Mouse (Mus musculus): ENCODE measurements around the gene Tulp2. TPM values are rescaled to one million over a fixed set of nuclear protein-coding genes. Genes with fewer than 3 reads are reported as not detected.
"Not testable (repeated sequence)": the region's sequence is repeated elsewhere in the genome, so short reads cannot be mapped to it uniquely, and the experiment has no call there.

Tulp2 gene
- polyA plus RNA-seq, 1 experiment = 0.20 TPM

- H3K27me3 ChIP-seq (replicated peaks; ENCODE audit: control insufficient read depth, insufficient read depth, low read length) = no peaks in the 10 kb centered on the region
- DNase-seq = no peak
- no peak overlapping the region for H3K27ac ChIP-seq (ENCODE audit: insufficient read depth, low read depth, low read length)
- no peak for TF ChIP-seq CTCF (conservative IDR thresholded peaks at IDR 0.05; ENCODE audit: insufficient read depth, insufficient read length, low read depth, low read length)
- no peak for TF ChIP-seq POLR2A (IDR thresholded peaks at IDR 0.05; ENCODE audit: low read depth, low read length)
- no peaks in the 10 kb centered on the region for H3K4me1 ChIP-seq (ENCODE audit: control insufficient read depth, insufficient read depth, low read length)
- H3K36me3 ChIP-seq (ENCODE audit: control insufficient read depth, insufficient read depth, low read length) = no peaks in the 10 kb centered on the region
- H3K4me3 ChIP-seq (ENCODE audit: insufficient read depth, low read depth, low read length) = no peak overlapping the region
- WGBS = 44% methylated on average over 16 of the region's 16 CpGs
Observed at GRCm38 (mm10) chr7:45515436-45515835, 33.8 kb downstream of the Tulp2 start.

DNA sequence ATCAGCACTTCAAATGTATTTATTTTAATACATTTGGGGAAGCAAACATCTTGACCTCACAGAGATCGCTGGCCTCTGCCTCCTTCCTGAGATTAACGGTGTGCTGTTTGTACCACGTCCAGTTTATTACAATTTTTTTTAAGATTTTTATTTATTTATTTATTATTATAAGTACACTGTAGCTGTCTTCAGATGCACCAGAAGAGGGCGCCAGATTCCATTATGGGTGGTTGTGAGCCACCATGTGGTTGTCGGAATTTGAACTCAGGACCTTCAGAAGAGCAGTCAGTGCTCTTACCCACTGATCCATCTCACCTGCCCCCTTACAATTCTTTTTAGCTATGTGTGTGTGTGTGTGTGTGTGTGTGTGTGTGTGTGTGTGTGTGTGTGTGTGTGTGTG lies 35.2 kb downstream of the Tulp2 start:
- not testable (repeated sequence) for H3K36me3 ChIP-seq (ENCODE audit: control insufficient read depth, insufficient read depth, low read length); H3K4me3 ChIP-seq (ENCODE audit: insufficient read depth, low read depth, low read length); H3K4me1 ChIP-seq (ENCODE audit: control insufficient read depth, insufficient read depth, low read length); H3K27me3 ChIP-seq (replicated peaks; ENCODE audit: control insufficient read depth, insufficient read depth, low read length); DNase-seq; H3K27ac ChIP-seq (ENCODE audit: insufficient read depth, low read depth, low read length)
- 59% methylated on average over 5 of the region's 5 CpGs for WGBS

DNA sequence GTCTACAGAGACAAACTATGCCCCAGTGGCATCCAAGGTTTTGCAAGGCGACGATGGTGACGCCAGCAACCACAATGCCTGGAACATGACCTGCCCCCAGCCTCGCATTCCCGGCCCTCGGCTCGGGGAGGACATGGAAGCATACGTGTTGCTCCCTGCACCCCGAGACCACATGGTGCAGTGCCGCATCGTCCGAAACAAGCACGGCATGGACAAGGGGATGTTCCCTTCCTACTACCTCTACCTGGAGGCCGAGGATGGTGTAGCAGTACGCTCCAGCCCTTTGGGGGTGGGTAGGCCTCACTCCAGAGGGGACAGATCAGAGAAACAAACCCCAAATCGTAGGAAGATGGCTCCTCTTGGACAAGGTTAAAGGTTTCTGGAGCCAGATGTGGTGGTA lies 36.9 kb downstream of the Tulp2 start:
- TF ChIP-seq POLR2A (IDR thresholded peaks at IDR 0.05; ENCODE audit: low read depth, low read length) (no peak), CTCF (conservative IDR thresholded peaks at IDR 0.05; ENCODE audit: insufficient read depth, insufficient read length, low read depth, low read length) (no peak)
- WGBS = 92% methylated on average over 16 of the region's 16 CpGs
- Histone ChIP-seq H3K27ac (ENCODE audit: insufficient read depth, low read depth, low read length) (no peak overlapping the region), H3K36me3 (ENCODE audit: control insufficient read depth, insufficient read depth, low read length) (peaks cover 2% of the 10 kb centered on the region; the same call in 1 of the 2 replicates), H3K4me3 (ENCODE audit: insufficient read depth, low read depth, low read length) (no peak overlapping the region), H3K4me1 (ENCODE audit: control insufficient read depth, insufficient read depth, low read length) (peaks cover 9% of the 10 kb centered on the region; the same call in 1 of the 2 replicates), H3K27me3 (replicated peaks; ENCODE audit: control insufficient read depth, insufficient read depth, low read length) (no peaks in the 10 kb centered on the region)
- DNase-seq = no peak

DNA sequence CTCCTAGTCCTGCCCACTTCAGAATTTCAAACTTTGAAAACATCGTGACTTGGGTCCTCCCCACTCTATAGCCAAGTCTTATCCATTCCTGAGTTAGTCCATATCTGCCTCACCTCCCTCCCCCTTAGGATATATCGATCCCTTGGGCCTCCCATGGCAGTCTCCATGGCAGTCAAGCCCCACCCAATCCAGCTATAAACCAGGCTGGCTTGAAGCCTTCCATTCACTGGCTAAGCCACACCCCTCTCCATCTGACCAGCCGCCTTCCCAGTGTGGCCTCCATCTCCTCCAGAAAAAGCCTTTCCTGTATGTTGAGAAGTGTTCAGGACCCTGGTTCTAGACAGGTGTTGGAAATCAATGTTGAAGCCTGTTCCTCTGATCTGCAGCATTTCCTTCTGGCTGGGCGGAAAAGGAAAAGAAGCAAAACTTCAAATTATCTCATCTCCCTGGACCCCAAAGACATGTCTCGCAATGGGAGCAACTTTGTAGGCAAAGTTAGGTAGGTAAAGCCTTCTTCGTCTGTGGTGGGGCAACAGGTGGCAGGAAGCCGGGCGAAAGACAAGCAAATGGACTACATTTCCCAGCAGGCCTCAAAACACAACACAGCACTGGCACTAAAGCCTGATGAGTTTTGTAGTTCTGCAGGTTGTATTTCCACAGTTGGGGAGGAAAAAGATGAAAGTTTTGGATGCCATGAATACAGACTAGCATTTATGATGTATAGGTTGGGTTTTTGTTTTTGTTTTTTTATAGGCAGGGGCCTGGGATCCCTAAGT lies 37.9 kb downstream of the Tulp2 start:
- H3K4me3 ChIP-seq (ENCODE audit: insufficient read depth, low read depth, low read length) = no peak overlapping the region
- no peak for DNase-seq
- no peak overlapping the region for H3K27ac ChIP-seq (ENCODE audit: insufficient read depth, low read depth, low read length)
- TF ChIP-seq POLR2A (IDR thresholded peaks at IDR 0.05; ENCODE audit: low read depth, low read length) (no peak), CTCF (conservative IDR thresholded peaks at IDR 0.05; ENCODE audit: insufficient read depth, insufficient read length, low read depth, low read length) (no peak)
- peaks cover 2% of the 10 kb centered on the region; the same call in 1 of the 2 replicates for H3K36me3 ChIP-seq (ENCODE audit: control insufficient read depth, insufficient read depth, low read length)
- 75% methylated on average over 8 of the region's 8 CpGs for WGBS
- peaks cover 12% of the 10 kb centered on the region for H3K4me1 ChIP-seq (ENCODE audit: control insufficient read depth, insufficient read depth, low read length)
- H3K27me3 ChIP-seq (replicated peaks; ENCODE audit: control insufficient read depth, insufficient read depth, low read length) = no peaks in the 10 kb centered on the region

DNA sequence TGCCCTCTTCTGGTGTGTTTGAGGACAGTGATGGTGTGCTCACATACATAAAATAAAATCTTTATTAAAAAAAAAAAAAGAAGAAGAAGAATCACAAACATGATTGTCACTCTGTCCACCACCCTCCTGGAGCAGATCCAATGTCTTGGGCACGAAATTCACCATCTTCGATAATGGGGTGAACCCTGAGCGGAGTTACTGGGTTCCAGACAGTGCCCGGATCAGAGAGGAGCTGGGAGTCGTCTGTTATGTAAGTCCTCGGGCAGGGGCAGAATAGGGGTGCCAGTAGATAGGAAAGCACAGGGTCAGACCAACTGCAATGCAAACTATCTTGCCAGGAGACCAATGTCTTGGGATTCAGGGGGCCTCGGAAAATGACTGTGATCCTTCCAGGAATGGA lies 38.9 kb downstream of the Tulp2 start:
- 92% methylated on average over 7 of the region's 7 CpGs for WGBS
- Histone ChIP-seq H3K4me3 (ENCODE audit: insufficient read depth, low read depth, low read length) (no peak overlapping the region), H3K27me3 (replicated peaks; ENCODE audit: control insufficient read depth, insufficient read depth, low read length) (no peaks in the 10 kb centered on the region), H3K36me3 (ENCODE audit: control insufficient read depth, insufficient read depth, low read length) (peaks cover 2% of the 10 kb centered on the region; the same call in 1 of the 2 replicates), H3K4me1 (ENCODE audit: control insufficient read depth, insufficient read depth, low read length) (peaks cover 18% of the 10 kb centered on the region), H3K27ac (ENCODE audit: insufficient read depth, low read depth, low read length) (no peak overlapping the region)
- TF ChIP-seq CTCF (conservative IDR thresholded peaks at IDR 0.05; ENCODE audit: insufficient read depth, insufficient read length, low read depth, low read length) (no peak), POLR2A (IDR thresholded peaks at IDR 0.05; ENCODE audit: low read depth, low read length) (no peak)
- no peak for DNase-seq

- Histone ChIP-seq H3K4me1 (ENCODE audit: control insufficient read depth, insufficient read depth, low read length) (peaks cover 18% of the 10 kb centered on the region), H3K27ac (ENCODE audit: insufficient read depth, low read depth, low read length) (peak overlapping the region; percentile 70), H3K36me3 (ENCODE audit: control insufficient read depth, insufficient read depth, low read length) (peaks cover 2% of the 10 kb centered on the region; the same call in 1 of the 2 replicates), H3K4me3 (ENCODE audit: insufficient read depth, low read depth, low read length) (peak overlapping the region; percentile 67), H3K27me3 (replicated peaks; ENCODE audit: control insufficient read depth, insufficient read depth, low read length) (no peaks in the 10 kb centered on the region)
- no peak for TF ChIP-seq POLR2A (IDR thresholded peaks at IDR 0.05; ENCODE audit: low read depth, low read length)
- TF ChIP-seq CTCF (conservative IDR thresholded peaks at IDR 0.05; ENCODE audit: insufficient read depth, insufficient read length, low read depth, low read length) = no peak
- 1% methylated on average over 28 of the region's 28 CpGs for WGBS
- peak; percentile 94 for DNase-seq
Observed at GRCm38 (mm10) chr7:45521728-45522184, 40.1 kb downstream of the Tulp2 start.

DNA sequence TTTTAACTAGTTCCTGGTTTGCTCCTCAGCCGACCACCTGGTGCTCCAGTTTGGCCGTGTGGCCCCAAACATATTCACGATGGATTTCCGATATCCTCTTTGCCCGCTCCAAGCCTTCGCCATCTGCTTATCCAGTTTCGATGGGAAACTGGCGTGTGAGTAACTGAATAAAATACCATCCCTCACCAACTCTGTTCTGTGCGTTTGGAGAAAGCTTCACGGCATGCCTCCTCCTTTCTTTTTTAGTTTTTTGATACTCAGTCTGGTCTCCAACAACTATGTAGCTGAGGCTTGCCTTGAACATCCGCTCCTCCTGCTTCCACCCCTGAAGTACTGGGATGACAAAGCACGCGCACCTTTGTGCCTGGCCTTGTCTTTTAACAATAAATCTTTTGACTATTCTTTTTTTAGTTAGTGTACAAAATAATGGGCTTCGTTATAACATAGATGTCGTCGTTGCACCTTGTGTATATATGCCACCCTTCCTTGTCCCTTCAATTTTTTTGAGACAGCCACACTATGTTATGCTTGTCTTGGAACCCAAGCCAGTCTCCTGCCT lies 40.6 kb downstream of the Tulp2 start:
- Histone ChIP-seq H3K4me3 (ENCODE audit: insufficient read depth, low read depth, low read length) (peak overlapping the region; percentile 67), H3K27ac (ENCODE audit: insufficient read depth, low read depth, low read length) (no peak overlapping the region; the same call in 1 of the 2 replicates), H3K4me1 (ENCODE audit: control insufficient read depth, insufficient read depth, low read length) (peaks cover 20% of the 10 kb centered on the region), H3K36me3 (ENCODE audit: control insufficient read depth, insufficient read depth, low read length) (peaks cover 2% of the 10 kb centered on the region; the same call in 1 of the 2 replicates), H3K27me3 (replicated peaks; ENCODE audit: control insufficient read depth, insufficient read depth, low read length) (no peaks in the 10 kb centered on the region)
- TF ChIP-seq CTCF (conservative IDR thresholded peaks at IDR 0.05; ENCODE audit: insufficient read depth, insufficient read length, low read depth, low read length) (no peak), POLR2A (IDR thresholded peaks at IDR 0.05; ENCODE audit: low read depth, low read length) (no peak)
- 58% methylated on average over 16 of the region's 16 CpGs for WGBS
- no peak for DNase-seq
